Mouse (Mus musculus): ENCODE data around the gene Olfr1513. TPM values are rescaled to one million over a fixed set of nuclear protein-coding genes. Genes with fewer than 3 reads are reported as not detected.
"Not testable (repeated sequence)": the region's sequence is repeated elsewhere in the genome, so short reads cannot be mapped to it uniquely, and the experiment has no call there.

The Olfr1513 gene
- polyA plus RNA-seq, 1 experiment = 0.32 TPM

DNA sequence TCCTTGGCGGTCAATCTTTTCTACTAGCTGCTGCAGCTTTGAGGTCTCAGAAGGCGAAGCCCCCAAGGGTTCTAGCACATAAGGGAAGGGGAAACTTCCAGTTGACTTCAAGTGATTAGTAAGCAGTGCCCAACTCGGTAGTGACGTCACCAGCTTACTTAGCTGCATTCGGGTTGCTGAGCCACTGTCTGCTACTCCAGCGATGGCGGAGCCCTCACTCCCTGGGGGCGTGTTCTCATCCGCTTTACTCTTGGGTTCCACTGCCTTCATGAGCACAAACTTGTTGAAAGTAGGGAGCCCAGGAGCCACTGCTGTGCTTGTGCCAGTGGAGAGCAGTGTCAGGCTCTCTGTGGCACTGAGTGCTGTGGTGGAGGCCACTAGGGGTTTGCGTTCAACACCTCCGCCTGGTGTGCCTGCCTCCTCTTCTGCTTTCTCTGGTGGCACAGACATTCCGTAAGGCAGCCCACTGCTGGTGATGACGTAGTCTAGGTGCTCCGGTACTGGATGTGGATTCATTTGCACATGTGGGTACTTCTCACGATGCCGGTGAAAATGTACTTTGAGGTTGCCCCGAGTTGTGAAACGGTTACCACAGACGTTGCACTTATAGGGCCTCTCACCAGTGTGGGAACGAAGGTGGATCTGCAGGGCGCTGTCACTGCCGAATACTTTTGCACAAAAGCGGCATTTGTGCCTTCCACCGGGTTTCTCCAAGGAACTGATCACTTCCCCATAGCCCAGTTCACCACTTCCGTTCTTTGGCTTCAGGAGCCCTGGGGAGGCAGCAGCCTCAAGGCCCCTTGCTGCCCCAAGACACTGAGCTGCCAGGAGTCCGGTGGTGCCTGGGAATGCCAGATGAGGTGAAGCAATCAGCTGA, 42.0 kb downstream of the Olfr1513 start:
- H3K9me3 ChIP-seq = no peaks in the 10 kb centered on the region; the same call in 1 of the 2 replicates
- TF ChIP-seq GATA1 (IDR thresholded peaks at IDR 0.05; ENCODE audit: borderline replicate concordance, low read length) = no peak
- no peak for TF ChIP-seq FLI1 (IDR thresholded peaks at IDR 0.05; ENCODE audit: low read length)
- H3K4me3 ChIP-seq (replicated peaks) = peak overlapping the region; percentile 38
- H3K27me3 ChIP-seq (replicated peaks) = peaks cover 53% of the 10 kb centered on the region
- no peaks in the 10 kb centered on the region for H3K36me3 ChIP-seq (replicated peaks; ENCODE audit: low read length)
- peaks cover 21% of the 10 kb centered on the region for H3K4me1 ChIP-seq

DNA sequence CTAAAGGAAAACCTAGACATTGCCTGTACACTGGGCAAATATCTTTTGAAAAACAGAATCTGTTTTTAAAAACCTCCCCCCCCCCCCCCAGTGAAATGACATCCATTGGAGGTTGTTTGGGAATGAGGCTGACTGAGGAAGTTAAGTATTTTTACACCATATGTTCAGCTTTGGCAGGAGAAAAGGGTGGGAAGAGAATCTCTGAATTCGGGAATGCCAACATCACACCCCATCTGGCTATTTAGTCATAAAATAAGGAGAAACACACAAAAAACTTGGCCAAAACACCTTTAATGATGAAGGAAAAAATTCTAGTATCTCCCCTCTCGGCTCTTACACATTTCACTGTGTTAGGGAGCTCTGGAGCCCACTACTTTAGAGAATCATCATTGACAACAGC, 45.3 kb downstream of the Olfr1513 start:
- H3K27me3 ChIP-seq (replicated peaks) = peaks cover 40% of the 10 kb centered on the region
- H3K4me1 ChIP-seq = peaks cover 24% of the 10 kb centered on the region
- no peak for TF ChIP-seq GATA1 (IDR thresholded peaks at IDR 0.05; ENCODE audit: borderline replicate concordance, low read length)
- no peak for TF ChIP-seq FLI1 (IDR thresholded peaks at IDR 0.05; ENCODE audit: low read length)
- H3K9me3 ChIP-seq = no peaks in the 10 kb centered on the region; the same call in 1 of the 2 replicates
- H3K36me3 ChIP-seq (replicated peaks; ENCODE audit: low read length) = no peaks in the 10 kb centered on the region
- H3K4me3 ChIP-seq (replicated peaks) = no peak overlapping the region

DNA sequence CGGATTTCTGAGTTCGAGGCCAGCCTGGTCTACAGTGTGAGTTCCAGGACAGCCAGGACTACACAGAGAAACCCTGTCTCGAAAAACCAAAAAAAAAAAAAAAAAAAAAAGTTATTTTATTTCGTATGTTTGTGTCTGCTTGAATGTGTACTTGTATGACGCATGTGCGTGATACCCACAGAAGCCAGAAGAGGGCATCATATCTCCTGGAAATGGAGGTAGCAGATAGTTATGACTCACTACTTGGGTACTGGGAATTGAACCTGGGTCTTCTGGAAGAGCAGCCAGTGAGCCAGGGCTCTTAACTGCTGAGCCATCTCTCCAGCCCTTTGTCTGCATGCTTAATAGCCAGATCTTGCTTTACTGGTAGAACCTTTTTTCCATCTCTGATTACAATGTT, 45.9 kb downstream of the Olfr1513 start:
- Histone ChIP-seq H3K4me1 (peaks cover 19% of the 10 kb centered on the region), H3K27me3 (replicated peaks) (peaks cover 34% of the 10 kb centered on the region)
- not testable (repeated sequence) for H3K9me3 ChIP-seq; H3K4me3 ChIP-seq (replicated peaks); H3K36me3 ChIP-seq (replicated peaks; ENCODE audit: low read length)

DNA sequence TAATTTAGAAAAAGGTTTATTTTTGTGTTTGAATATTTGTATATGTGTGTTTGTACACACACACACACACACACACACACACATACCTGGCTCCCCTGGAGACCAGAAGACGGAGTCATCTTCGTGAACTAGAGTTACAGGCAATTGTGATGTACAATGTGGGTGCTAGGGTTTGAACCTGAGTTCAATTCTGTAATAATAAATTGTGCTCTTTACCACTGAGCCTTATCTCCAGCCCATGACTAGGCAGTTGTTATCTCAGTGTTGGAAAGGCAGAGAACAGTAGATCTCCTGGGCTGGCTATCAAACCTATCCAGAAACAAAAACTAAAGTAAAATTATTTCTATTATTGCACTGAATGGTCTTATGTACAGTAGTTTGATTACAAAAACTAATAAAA, 50.1 kb downstream of the Olfr1513 start:
- Histone ChIP-seq H3K9me3 (no peaks in the 10 kb centered on the region; the same call in 1 of the 2 replicates), H3K36me3 (replicated peaks; ENCODE audit: low read length) (no peaks in the 10 kb centered on the region), H3K27me3 (replicated peaks) (no peaks in the 10 kb centered on the region), H3K4me1 (peaks cover 14% of the 10 kb centered on the region), H3K4me3 (replicated peaks) (no peak overlapping the region)
- TF ChIP-seq GATA1 (IDR thresholded peaks at IDR 0.05; ENCODE audit: borderline replicate concordance, low read length) = no peak
- TF ChIP-seq FLI1 (IDR thresholded peaks at IDR 0.05; ENCODE audit: low read length) = no peak

DNA sequence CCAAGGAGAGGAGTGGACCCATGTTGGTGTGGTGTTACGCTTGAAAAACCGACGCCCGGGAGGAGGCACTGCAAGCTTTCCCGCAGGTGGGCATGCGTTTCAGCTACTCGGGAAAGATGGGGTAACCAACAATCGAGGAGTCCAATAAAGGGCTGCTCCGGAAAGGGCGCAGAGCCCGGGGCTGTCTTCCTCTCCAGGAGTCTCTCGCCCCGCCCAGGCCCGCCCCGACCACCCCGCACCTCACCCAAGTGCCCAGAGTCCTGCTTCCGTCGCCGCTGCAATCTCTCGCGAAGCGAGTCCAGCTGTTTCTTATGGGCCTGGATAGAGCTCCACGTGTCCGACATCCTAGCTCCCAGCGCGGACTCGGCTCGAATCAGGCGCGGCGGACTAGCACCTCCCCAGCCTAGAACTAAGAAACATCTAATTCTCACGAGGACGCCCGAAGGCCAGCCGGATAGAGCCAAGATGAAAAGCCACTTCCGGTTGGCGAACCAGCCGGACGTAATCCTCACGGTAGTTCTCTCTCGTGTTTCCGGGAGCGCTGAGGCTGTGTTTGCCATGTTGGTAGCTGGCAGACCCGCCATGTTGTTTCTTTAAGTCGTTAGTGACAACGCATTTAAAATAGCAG, 51.5 kb downstream of the Olfr1513 start, which contains the start of gene Mettl3:
Mettl3 (minus strand) TSS at position 485 of the 628 bp plus-strand sequence.
- peaks cover 8% of the 10 kb centered on the region for H3K36me3 ChIP-seq (replicated peaks; ENCODE audit: low read length)
- H3K4me3 ChIP-seq (replicated peaks) = peak within 1 kb of the TSS; percentile 95
- peaks cover 14% of the 10 kb centered on the region for H3K4me1 ChIP-seq
- H3K27me3 ChIP-seq (replicated peaks) = no peaks in the 10 kb centered on the region
- no peaks in the 10 kb centered on the region for H3K9me3 ChIP-seq
- no peak for TF ChIP-seq GATA1 (IDR thresholded peaks at IDR 0.05; ENCODE audit: borderline replicate concordance, low read length)
- TF ChIP-seq FLI1 (IDR thresholded peaks at IDR 0.05; ENCODE audit: low read length) = peak; percentile 87; the same call in 1 of the 2 replicates

DNA sequence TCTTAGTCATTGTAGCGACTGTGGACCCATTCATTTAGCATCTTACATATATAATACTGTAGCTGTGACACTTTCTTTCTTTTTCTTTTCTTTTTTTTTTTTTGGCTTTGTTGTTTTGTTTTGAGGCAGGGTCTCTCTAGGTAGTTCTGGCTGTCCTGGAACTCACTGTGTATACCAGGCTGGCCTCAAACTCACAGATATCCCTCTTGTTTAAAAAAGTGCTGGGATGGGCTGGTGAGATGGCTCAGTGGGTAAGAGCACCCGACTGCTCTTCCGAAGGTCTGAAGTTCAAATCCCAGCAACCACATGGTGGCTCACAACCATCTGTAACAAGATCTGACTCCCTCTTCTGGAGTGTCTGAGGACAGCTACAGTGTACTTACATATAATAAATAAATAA, 52.7 kb downstream of the Olfr1513 start:
- H3K27me3 ChIP-seq (replicated peaks); H3K4me3 ChIP-seq (replicated peaks); H3K9me3 ChIP-seq: not testable (repeated sequence)
- Histone ChIP-seq H3K36me3 (replicated peaks; ENCODE audit: low read length) (peaks cover 20% of the 10 kb centered on the region), H3K4me1 (peaks cover 14% of the 10 kb centered on the region)

Other genes with a start within 250 kb of the Olfr1513 start
- not detected in 2 replicates for gene Rpgrip1, start 245.7 kb downstream of the Olfr1513 start, polyA plus RNA-seq (2012; ENCODE audit: insufficient read depth, low replicate concordance)
- 2.4 and 9.0 TPM in 2 replicates for gene Supt16, start 159.0 kb downstream of the Olfr1513 start, polyA plus RNA-seq (2012; ENCODE audit: insufficient read depth, low replicate concordance)
- gene Chd8, start 98.6 kb downstream of the Olfr1513 start, polyA plus RNA-seq (2012; ENCODE audit: insufficient read depth, low replicate concordance) = 5.5 and 6.5 TPM in 2 replicates
- 9.7 and 15.1 TPM in 2 replicates for gene Tox4, start 77.3 kb downstream of the Olfr1513 start, polyA plus RNA-seq (2012; ENCODE audit: insufficient read depth, low replicate concordance)
- gene Rab2b, start 76.9 kb downstream of the Olfr1513 start, polyA plus RNA-seq (2012; ENCODE audit: insufficient read depth, low replicate concordance) = 0.45 and 1.5 TPM in 2 replicates
- 2.5 TPM in 1 of 2 replicates, not detected in the other for gene Mettl3, start 51.3 kb downstream of the Olfr1513 start, polyA plus RNA-seq (2012; ENCODE audit: insufficient read depth, low replicate concordance)
- 0.02 TPM in 1 of 2 replicates, not detected in the other for gene Sall2, start 27.6 kb downstream of the Olfr1513 start, polyA plus RNA-seq (2012; ENCODE audit: insufficient read depth, low replicate concordance)
- gene Olfr1512, start 22.8 kb upstream of the Olfr1513 start, polyA plus RNA-seq (2012; ENCODE audit: insufficient read depth, low replicate concordance) = not detected in 2 replicates
- not detected in 2 replicates for gene Olfr1511, start 41.0 kb upstream of the Olfr1513 start, polyA plus RNA-seq (2012; ENCODE audit: insufficient read depth, low replicate concordance)
- gene Olfr1510, start 58.0 kb upstream of the Olfr1513 start, polyA plus RNA-seq (2012; ENCODE audit: insufficient read depth, low replicate concordance) = not detected in 2 replicates
- gene Olfr1509, start 86.6 kb upstream of the Olfr1513 start, polyA plus RNA-seq (2012; ENCODE audit: insufficient read depth, low replicate concordance) = not detected in 2 replicates
- not detected in 2 replicates for gene Olfr1508, start 111.1 kb upstream of the Olfr1513 start, polyA plus RNA-seq (2012; ENCODE audit: insufficient read depth, low replicate concordance)
- not detected in 2 replicates for gene Olfr1507, start 139.3 kb upstream of the Olfr1513 start, polyA plus RNA-seq (2012; ENCODE audit: insufficient read depth, low replicate concordance)

All from megakaryocyte, embryonic 14.5 days (primary cell).